Mouse (Mus musculus): ENCODE data around the gene Matn1.

DNA sequence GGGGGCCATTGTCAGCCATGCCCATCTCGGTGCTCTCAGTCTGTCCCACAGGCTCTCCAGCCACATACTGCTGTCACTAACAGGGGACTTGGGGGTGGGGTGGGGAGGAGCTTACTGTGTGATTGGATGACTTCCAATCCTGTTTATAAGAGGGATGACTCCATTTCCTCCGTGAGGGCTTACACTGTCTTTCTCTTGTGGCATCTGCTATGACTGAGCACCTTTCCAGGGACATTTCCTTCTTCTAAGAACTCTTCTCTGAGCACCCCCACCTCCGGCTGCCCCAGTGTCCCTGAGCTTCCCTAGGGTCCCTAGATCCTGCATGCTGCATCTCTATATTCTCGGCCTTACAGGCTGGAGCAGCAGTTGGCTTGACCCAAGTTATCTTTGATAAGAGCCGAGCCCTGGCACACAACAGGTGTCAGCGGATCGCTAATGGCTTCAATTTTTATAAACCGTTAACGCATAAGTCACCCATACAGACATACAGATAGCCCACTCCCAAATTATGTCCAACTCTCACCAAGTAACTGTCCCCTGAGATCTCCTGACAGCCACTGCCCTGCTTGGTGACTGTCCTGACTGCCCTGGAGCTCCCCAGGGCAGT lies 24.3 kb upstream of the Matn1 start:
- TF ChIP-seq GATA1 (IDR thresholded peaks at IDR 0.05; ENCODE audit: borderline replicate concordance, low read length) (no peak), FLI1 (IDR thresholded peaks at IDR 0.05; ENCODE audit: low read length) (no peak)
